Mouse (Mus musculus) embryonic facial prominence, embryonic 15.5 days (tissue): ENCODE measurements at regions not wholly inside any gene's neighbourhood (a gene's known extent, or its start where the extent isn't known, plus 50 kb on each side); places are given as distances from the start of the nearest gene placed in this dataset.

Source experiments
- ATAC-seq: fragments of 200-750 bp; cut with Nextera tagmentation; 2 replicates; pipeline ENCODE4 v1.8.0; 2017; ENCODE audit warnings: low read depth, moderate TSS enrichment; ENCODE audit not compliant: insufficient number of reproducible peaks, low FRiP score, low TSS enrichment
- H3K27ac ChIP-seq: fragments of 300-500 bp; sonication (generic); replicated peaks from 2 replicates; pipeline ENCODE4 v1.5.1; 2015; ENCODE audit warnings: mild to moderate bottlenecking, inconsistent platforms
- H3K27me3 ChIP-seq: fragments of 300-500 bp; sonication (generic); 2 replicates; pipeline ENCODE4 v1.6.1; 2015; ENCODE audit warnings: inconsistent platforms
- H3K36me3 ChIP-seq: fragments of 300-500 bp; sonication (generic); 2 replicates; pipeline ENCODE4 v1.6.1; 2015; ENCODE audit warnings: mild to moderate bottlenecking, inconsistent platforms
- H3K4me1 ChIP-seq: fragments of 300-500 bp; sonication (generic); 2 replicates; pipeline ENCODE4 v1.6.1; 2015; ENCODE audit warnings: inconsistent platforms
- H3K4me2 ChIP-seq: fragments of 300-500 bp; sonication (generic); replicated peaks from 2 replicates; pipeline ENCODE4 v1.6.1; 2015; ENCODE audit warnings: mild to moderate bottlenecking, inconsistent platforms
- H3K4me3 ChIP-seq: fragments of 300-500 bp; sonication (generic); replicated peaks from 2 replicates; pipeline ENCODE4 v1.5.1; 2015; ENCODE audit warnings: mild to moderate bottlenecking, inconsistent platforms
- H3K9ac ChIP-seq: fragments of 300-500 bp; sonication (generic); 2 replicates; pipeline ENCODE4 v1.6.1; 2015; ENCODE audit warnings: inconsistent platforms
- H3K9me3 ChIP-seq: fragments of 300-500 bp; sonication (generic); replicated peaks from 2 replicates; pipeline ENCODE4 v1.6.1; 2016; ENCODE audit warnings: inconsistent platforms
- WGBS: fragments of 180-500 bp; shearing (Covaris S2); methylation state at CpG from one replicate; pipeline ENCODE4 v1.1.7; 2015; 5-methylcytosine and 5-hydroxymethylcytosine counted together

- Histone ChIP-seq H3K4me3 (no peak overlapping the region), H3K9ac (no peak overlapping the region), H3K4me1 (peaks cover 10% of the 10 kb centered on the region; the same call in 1 of the 2 replicates), H3K4me2 (no peak overlapping the region), H3K27ac (no peak overlapping the region), H3K27me3 (no peaks in the 10 kb centered on the region), H3K36me3 (no peaks in the 10 kb centered on the region), H3K9me3 (no peaks in the 10 kb centered on the region)
- 77% methylated on average over 1 of the region's 1 CpGs for WGBS
- ATAC-seq, result no peak
Measured at GRCm38 (mm10) chr3:131970827-131971226, 114.3 kb upstream of the Dkk2 start.

GRCm38 (mm10) chr3:131975940-131976628, 109.0 kb upstream of the Dkk2 start:
- 36% methylated on average over 7 of the region's 7 CpGs for WGBS
- no peaks in the 10 kb centered on the region for H3K4me1 ChIP-seq
- no peaks in the 10 kb centered on the region for H3K36me3 ChIP-seq
- no peak overlapping the region for H3K9ac ChIP-seq
- H3K27me3 ChIP-seq, result no peaks in the 10 kb centered on the region
- H3K4me3 ChIP-seq, result no peak overlapping the region
- no peak overlapping the region for H3K27ac ChIP-seq
- H3K4me2 ChIP-seq, result no peak overlapping the region
- H3K9me3 ChIP-seq, result no peaks in the 10 kb centered on the region
- ATAC-seq, result peak; percentile 77; the same call in 1 of the 2 replicates

DNA sequence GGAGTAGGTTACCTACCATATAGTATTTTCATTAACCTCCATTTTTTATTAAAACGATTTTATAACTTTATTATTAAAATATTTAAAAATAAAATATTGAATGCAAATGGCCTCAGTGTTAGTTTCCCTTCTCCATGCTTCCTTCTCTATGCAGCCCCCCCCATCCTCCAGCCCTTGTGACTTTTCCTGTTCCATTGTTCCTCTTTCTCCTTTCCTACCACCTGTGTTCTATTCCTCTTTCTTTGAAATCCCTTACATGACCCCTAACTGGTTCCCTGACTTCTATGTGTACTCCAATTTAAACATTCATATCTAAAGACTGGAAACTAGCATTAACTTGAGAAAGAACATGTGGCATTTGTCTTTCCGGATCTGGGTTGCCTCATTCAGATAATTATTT, 101.8 kb upstream of the Dkk2 start:
- no peak for ATAC-seq
- Histone ChIP-seq H3K9me3 (no peaks in the 10 kb centered on the region), H3K27me3 (no peaks in the 10 kb centered on the region), H3K4me1 (no peaks in the 10 kb centered on the region), H3K4me2 (no peak overlapping the region), H3K27ac (no peak overlapping the region), H3K9ac (no peak overlapping the region), H3K36me3 (no peaks in the 10 kb centered on the region), H3K4me3 (no peak overlapping the region)
- 73% methylated on average over 2 of the region's 2 CpGs for WGBS

DNA sequence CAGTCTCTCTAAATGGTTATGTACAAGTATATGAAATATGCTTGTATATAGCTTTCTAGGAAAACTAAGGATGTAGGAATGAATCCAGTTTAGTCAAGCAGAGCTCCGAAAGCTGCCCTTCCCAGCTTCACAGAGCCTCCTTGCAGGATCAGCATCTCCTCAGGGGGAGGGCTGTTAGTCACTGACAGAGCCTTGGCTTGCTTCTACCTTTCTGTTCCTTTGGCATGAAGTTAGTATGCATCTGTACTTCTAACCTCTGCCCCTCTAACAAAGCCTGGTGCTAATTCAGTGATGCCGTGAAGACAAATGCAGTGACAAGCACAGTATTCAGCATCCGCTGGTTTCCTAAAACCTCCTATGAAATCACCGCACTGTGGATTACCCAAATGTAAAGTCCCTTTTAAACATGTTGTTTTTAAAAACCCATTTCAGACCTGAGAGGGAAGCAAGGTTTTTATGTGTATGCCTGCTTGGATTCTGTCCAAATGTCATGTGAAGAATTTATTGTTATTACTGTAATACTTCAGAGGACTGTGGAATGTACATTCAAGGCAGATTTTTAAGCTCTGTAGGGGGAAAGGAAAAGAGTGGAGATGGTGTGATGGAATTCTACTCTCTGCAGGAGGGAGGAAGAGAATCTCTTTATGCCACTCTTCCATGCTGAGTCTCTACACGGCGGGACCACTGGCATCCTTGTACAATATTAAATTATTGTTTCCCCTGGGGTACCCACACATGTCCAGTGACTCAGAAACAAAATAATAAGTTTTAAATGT, 86.1 kb upstream of the Dkk2 start:
- Histone ChIP-seq H3K9ac (no peak overlapping the region), H3K27me3 (no peaks in the 10 kb centered on the region), H3K4me1 (no peaks in the 10 kb centered on the region), H3K4me2 (no peak overlapping the region), H3K4me3 (no peak overlapping the region), H3K27ac (no peak overlapping the region), H3K9me3 (no peaks in the 10 kb centered on the region), H3K36me3 (no peaks in the 10 kb centered on the region)
- no peak for ATAC-seq
- WGBS, result 30% methylated on average over 6 of the region's 6 CpGs

GRCm38 (mm10) chr3:132006191-132006590, 78.9 kb upstream of the Dkk2 start:
- no peaks in the 10 kb centered on the region for H3K27me3 ChIP-seq
- no peaks in the 10 kb centered on the region for H3K9me3 ChIP-seq
- H3K4me1 ChIP-seq, result no peaks in the 10 kb centered on the region
- no peak overlapping the region for H3K27ac ChIP-seq
- no peak overlapping the region for H3K4me2 ChIP-seq
- ATAC-seq, result no peak
- WGBS, result 58% methylated on average over 7 of the region's 7 CpGs
- no peak overlapping the region for H3K4me3 ChIP-seq
- H3K9ac ChIP-seq, result no peak overlapping the region
- no peaks in the 10 kb centered on the region for H3K36me3 ChIP-seq

GRCm38 (mm10) chr3:132006912-132007311, 78.2 kb upstream of the Dkk2 start:
- H3K4me1 ChIP-seq, result no peaks in the 10 kb centered on the region
- no peak overlapping the region for H3K9ac ChIP-seq
- ATAC-seq, result no peak
- WGBS, result 51% methylated on average over 11 of the region's 11 CpGs
- no peak overlapping the region for H3K27ac ChIP-seq
- H3K4me3 ChIP-seq, result no peak overlapping the region
- no peaks in the 10 kb centered on the region for H3K27me3 ChIP-seq
- no peaks in the 10 kb centered on the region for H3K9me3 ChIP-seq
- no peaks in the 10 kb centered on the region for H3K36me3 ChIP-seq
- no peak overlapping the region for H3K4me2 ChIP-seq

DNA sequence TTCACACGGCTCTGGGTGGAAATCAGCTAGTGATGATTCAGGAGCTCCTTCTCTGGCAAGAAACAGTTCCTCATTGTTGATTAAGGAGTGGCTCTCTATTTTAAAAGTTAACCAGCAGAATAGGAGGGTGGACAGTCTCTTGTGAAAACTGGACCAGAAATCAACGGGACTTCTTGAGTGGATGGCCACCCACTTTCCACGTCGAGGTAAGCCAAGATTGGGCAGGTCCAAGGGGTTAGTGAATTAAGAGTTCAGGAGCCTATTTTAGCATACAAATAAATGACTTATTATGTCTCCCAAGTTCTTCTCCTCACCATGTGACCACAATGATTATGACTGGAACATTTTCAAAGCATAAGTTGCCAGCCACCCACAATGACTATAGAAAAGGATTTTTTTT, 77.7 kb upstream of the Dkk2 start:
- no peaks in the 10 kb centered on the region for H3K36me3 ChIP-seq
- H3K4me2 ChIP-seq, result no peak overlapping the region
- H3K9ac ChIP-seq, result no peak overlapping the region
- H3K27ac ChIP-seq, result no peak overlapping the region
- H3K4me1 ChIP-seq, result no peaks in the 10 kb centered on the region
- no peak for ATAC-seq
- no peak overlapping the region for H3K4me3 ChIP-seq
- H3K27me3 ChIP-seq, result no peaks in the 10 kb centered on the region
- WGBS, result 60% methylated on average over 4 of the region's 4 CpGs
- no peaks in the 10 kb centered on the region for H3K9me3 ChIP-seq

DNA sequence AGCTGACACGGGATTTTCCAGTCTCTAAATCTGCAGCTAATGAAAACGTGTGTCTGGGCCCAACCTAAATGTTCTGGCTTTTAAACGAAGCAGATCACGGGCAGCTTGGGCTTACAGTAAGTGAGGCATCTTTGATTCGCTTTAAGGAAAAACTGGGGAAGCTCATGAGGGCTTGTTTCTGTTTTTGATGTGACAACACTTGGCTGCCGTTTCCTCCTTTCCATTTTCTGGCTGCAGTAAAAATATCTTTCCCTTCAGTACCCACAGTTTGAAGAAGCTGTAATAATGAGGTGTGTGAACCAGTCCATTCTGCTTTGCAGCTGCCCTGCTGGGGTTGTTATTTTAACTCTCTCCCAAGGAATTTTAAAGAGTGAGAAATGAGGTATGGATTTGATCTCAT, 69.9 kb upstream of the Dkk2 start:
- Histone ChIP-seq H3K9ac (no peak overlapping the region), H3K9me3 (no peaks in the 10 kb centered on the region), H3K36me3 (no peaks in the 10 kb centered on the region), H3K4me3 (no peak overlapping the region), H3K27me3 (no peaks in the 10 kb centered on the region), H3K4me2 (no peak overlapping the region), H3K27ac (no peak overlapping the region), H3K4me1 (no peaks in the 10 kb centered on the region)
- 44% methylated on average over 6 of the region's 6 CpGs for WGBS
- ATAC-seq, result no peak

DNA sequence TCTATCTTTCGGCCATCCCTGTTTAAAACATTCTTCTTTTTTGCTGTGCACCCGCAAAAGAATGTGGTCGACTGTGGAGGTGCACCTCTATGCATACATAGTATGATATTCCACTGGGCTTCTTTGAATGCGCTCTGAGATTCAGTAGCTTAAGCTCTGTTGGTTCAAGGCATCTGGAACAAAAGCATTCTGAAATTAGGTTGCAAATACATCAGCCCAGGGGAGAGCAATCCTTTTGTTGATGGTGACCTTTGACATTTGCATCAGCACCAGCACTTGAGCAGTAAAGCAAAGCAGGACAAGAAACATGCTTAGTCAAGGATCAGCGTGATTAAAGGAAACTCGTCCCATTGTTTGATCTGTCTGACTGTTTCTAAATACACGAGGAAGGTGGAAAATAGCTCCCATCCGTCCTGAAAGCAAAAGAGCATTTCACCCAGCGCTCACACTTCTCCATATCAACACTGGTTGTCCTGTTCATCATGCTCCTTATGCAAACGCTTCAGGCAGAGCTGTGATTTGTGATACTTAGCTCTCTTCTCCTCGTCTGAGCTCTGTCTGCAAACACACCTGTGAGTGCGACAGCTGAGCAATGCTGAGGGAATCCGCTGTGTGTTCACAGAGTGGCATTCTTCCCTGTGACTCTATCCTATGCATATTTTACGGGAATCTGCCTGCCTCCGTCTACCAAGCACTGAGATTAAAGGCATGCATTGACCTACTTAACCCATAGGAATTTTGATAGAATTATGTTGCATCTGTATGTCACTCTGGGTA, 67.4 kb upstream of the Dkk2 start:
- WGBS, result 35% methylated on average over 15 of the region's 15 CpGs
- no peak for ATAC-seq
- H3K4me1 ChIP-seq, result no peaks in the 10 kb centered on the region
- no peak overlapping the region for H3K4me2 ChIP-seq
- no peak overlapping the region for H3K27ac ChIP-seq
- no peak overlapping the region for H3K9ac ChIP-seq
- H3K4me3 ChIP-seq, result no peak overlapping the region
- no peaks in the 10 kb centered on the region for H3K27me3 ChIP-seq
- no peaks in the 10 kb centered on the region for H3K36me3 ChIP-seq
- no peaks in the 10 kb centered on the region for H3K9me3 ChIP-seq

- ATAC-seq, result no peak
- no peak overlapping the region for H3K27ac ChIP-seq
- no peaks in the 10 kb centered on the region for H3K36me3 ChIP-seq
- no peak overlapping the region for H3K4me2 ChIP-seq
- no peak overlapping the region for H3K4me3 ChIP-seq
- no peaks in the 10 kb centered on the region for H3K9me3 ChIP-seq
- 79% methylated on average over 2 of the region's 2 CpGs for WGBS
- H3K27me3 ChIP-seq, result no peaks in the 10 kb centered on the region
- H3K4me1 ChIP-seq, result no peaks in the 10 kb centered on the region
- no peak overlapping the region for H3K9ac ChIP-seq
Measured at GRCm38 (mm10) chr3:132018505-132018904, 66.6 kb upstream of the Dkk2 start.

DNA sequence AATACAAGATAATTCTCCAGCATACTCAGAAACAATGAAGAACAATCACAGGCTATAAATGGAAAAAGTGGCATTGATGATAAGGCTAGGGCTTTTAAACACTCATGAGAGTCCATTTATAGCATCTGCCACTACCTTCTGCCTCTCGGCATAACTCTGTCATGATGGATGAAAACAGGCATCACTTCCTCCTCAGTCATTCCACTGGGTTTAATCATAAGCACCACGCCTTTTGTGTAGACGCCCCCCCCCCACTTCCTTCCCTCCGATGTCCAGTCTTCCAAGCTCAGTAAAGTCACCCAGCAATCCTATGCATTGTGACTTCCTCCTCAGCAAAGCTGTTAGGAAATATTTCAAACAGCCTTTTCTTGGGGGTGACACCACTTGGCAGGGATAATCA, 63.1 kb upstream of the Dkk2 start:
- Histone ChIP-seq H3K4me1 (no peaks in the 10 kb centered on the region), H3K27me3 (no peaks in the 10 kb centered on the region), H3K9ac (no peak overlapping the region), H3K4me2 (no peak overlapping the region), H3K27ac (no peak overlapping the region), H3K9me3 (no peaks in the 10 kb centered on the region), H3K36me3 (no peaks in the 10 kb centered on the region), H3K4me3 (no peak overlapping the region)
- ATAC-seq, result no peak
- 57% methylated on average over 4 of the region's 4 CpGs for WGBS
